Comparison of ENCODE assay signal across 8 mouse cellular contexts in genomic region chr7:132808051-132808796, GRCm38 (mm10). TPM values are rescaled to one million over a fixed set of nuclear protein-coding genes. Genes with fewer than 3 reads are reported as not detected.
DNase-seq lines count a peak whose midpoint lies in the region; ATAC-seq and TF ChIP-seq lines count a peak whose summit lies in the region.

No protein-coding gene starts in this region.

- no peak overlapping the region; the same call in 1 of the 2 replicates for H3K4me2 ChIP-seq in heart, embryonic 15.5 days
- peak overlapping the region; percentile 90; the same call in 1 of the 2 replicates for H3K4me2 ChIP-seq in forebrain, embryonic 11.5 days (ENCODE audit: low read depth, low read length, severe bottlenecking)

- TF ChIP-seq POLR2A in brain, embryonic 14.5 days (IDR thresholded peaks at IDR 0.05; ENCODE audit: borderline replicate concordance, extremely low read depth, insufficient read depth, insufficient read length, poor library complexity, severe bottlenecking), result no peak
- TF ChIP-seq POLR2A in small intestine, adult 2 months (IDR thresholded peaks at IDR 0.05; ENCODE audit: low read depth, low read length), result no peak

- no peak for ATAC-seq in heart, embryonic 15.5 days (replicated peaks; ENCODE audit: insufficient number of reproducible peaks, insufficient read depth, low FRiP score, low read depth)
- no peak for ATAC-seq in forebrain, embryonic 11.5 days (replicated peaks; ENCODE audit: low FRiP score)
- ATAC-seq in monocyte, adult 5-6 weeks (replicated peaks; ENCODE audit: insufficient number of reproducible peaks, low FRiP score, low TSS enrichment, poor library complexity, severe bottlenecking), result no peak

- peak overlapping the region; percentile 73 for H3K27ac ChIP-seq in heart, embryonic 15.5 days
- H3K27ac ChIP-seq in forebrain, embryonic 11.5 days (ENCODE audit: low read depth, low read length), result peak overlapping the region; percentile 73
- H3K27ac ChIP-seq in limb, embryonic 10.5 days, result peak overlapping the region; percentile 84
- H3K27ac ChIP-seq in small intestine, adult 2 months (ENCODE audit: insufficient read depth, low read depth, low read length), result 0 out of 2 replicates have a peak overlapping the region, but pooled peaks have one; percentile 18

- 59% methylated on average over 7 of the region's 7 CpGs for WGBS in heart, embryonic 15.5 days
- WGBS in forebrain, embryonic 11.5 days, result 38% methylated on average over 7 of the region's 7 CpGs
- WGBS in limb, embryonic 10.5 days, result 34% methylated on average over 7 of the region's 7 CpGs
- 74% methylated on average over 7 of the region's 7 CpGs for WGBS in small intestine, adult 2 months

- TF ChIP-seq CTCF in brain, embryonic 14.5 days (IDR thresholded peaks at IDR 0.05; ENCODE audit: borderline replicate concordance, extremely low read depth, insufficient read depth, insufficient read length), result no peak
- no peak for TF ChIP-seq CTCF in small intestine, adult 2 months (IDR thresholded peaks at IDR 0.05; ENCODE audit: extremely low read depth, insufficient read length, insufficient replicate concordance, low read depth, low read length)

- H3K9me3 ChIP-seq in heart, embryonic 15.5 days (replicated peaks), result no peaks in the 10 kb centered on the region
- no peaks in the 10 kb centered on the region for H3K9me3 ChIP-seq in forebrain, embryonic 11.5 days (ENCODE audit: control insufficient read depth, low read length)
- H3K9me3 ChIP-seq in limb, embryonic 10.5 days (replicated peaks), result no peaks in the 10 kb centered on the region

- H3K27me3 ChIP-seq in heart, embryonic 15.5 days, result no peaks in the 10 kb centered on the region
- H3K27me3 ChIP-seq in forebrain, embryonic 11.5 days (ENCODE audit: control insufficient read depth, insufficient read depth, low read length), result no peaks in the 10 kb centered on the region
- H3K27me3 ChIP-seq in limb, embryonic 10.5 days (ENCODE audit: low read depth, poor library complexity, severe bottlenecking), result no peaks in the 10 kb centered on the region
- H3K27me3 ChIP-seq in small intestine, adult 2 months (ENCODE audit: control insufficient read depth, insufficient read depth, low read length), result no peaks in the 10 kb centered on the region

- H3K4me3 ChIP-seq in heart, embryonic 15.5 days, result no peak overlapping the region
- no peak overlapping the region for H3K4me3 ChIP-seq in forebrain, embryonic 11.5 days (ENCODE audit: low read depth, low read length)
- H3K4me3 ChIP-seq in limb, embryonic 10.5 days, result peak overlapping the region; percentile 38
- no peak overlapping the region for H3K4me3 ChIP-seq in small intestine, adult 2 months (ENCODE audit: low read depth, low read length)

- DNase-seq in heart, adult 18-20 months, result no peak
- DNase-seq in brain, embryonic 14.5 days (ENCODE audit: low read depth), result peak; percentile 59
- peak; percentile 50 for DNase-seq in forebrain, embryonic 11.5 days (ENCODE audit: low spot score)
- DNase-seq in limb, embryonic 10.5 days (ENCODE audit: low spot score), result no peak
- no peak for DNase-seq in spleen, adult 12 weeks (ENCODE audit: low spot score)

- peaks cover 87% of the 10 kb centered on the region for H3K4me1 ChIP-seq in heart, embryonic 15.5 days (replicated peaks)
- peaks cover 42% of the 10 kb centered on the region for H3K4me1 ChIP-seq in forebrain, embryonic 11.5 days (replicated peaks; ENCODE audit: control insufficient read depth, insufficient read depth, low read length)
- peaks cover 78% of the 10 kb centered on the region for H3K4me1 ChIP-seq in limb, embryonic 10.5 days
- peaks cover 41% of the 10 kb centered on the region for H3K4me1 ChIP-seq in small intestine, adult 2 months (ENCODE audit: control insufficient read depth, insufficient read depth, insufficient read length, low read length)

- no peaks in the 10 kb centered on the region for H3K36me3 ChIP-seq in heart, embryonic 15.5 days
- no peaks in the 10 kb centered on the region for H3K36me3 ChIP-seq in forebrain, embryonic 11.5 days (ENCODE audit: control insufficient read depth, insufficient read depth, low read length)
- H3K36me3 ChIP-seq in limb, embryonic 10.5 days, result peaks cover 2% of the 10 kb centered on the region; the same call in 1 of the 2 replicates
- H3K36me3 ChIP-seq in small intestine, adult 2 months (ENCODE audit: control insufficient read depth, insufficient read depth, low read length), result no peaks in the 10 kb centered on the region; the same call in 1 of the 2 replicates

- peak overlapping the region; percentile 36; the same call in 1 of the 2 replicates for H3K9ac ChIP-seq in heart, embryonic 15.5 days
- peak overlapping the region; percentile 23; the same call in 1 of the 2 replicates for H3K9ac ChIP-seq in forebrain, embryonic 11.5 days (ENCODE audit: low read length)

RNA-seq across cellular contexts. Expression of gene Fam53b, which starts 5.5 kb away (rescaled TPM):
- polyA plus RNA-seq in heart, embryonic 15.5 days (2015; fragmentation: Nextera tagmentation; extraction: Ambion mirVana), result 14.9 and 19.0 TPM in 2 replicates
- 10 to 100 TPM; 21.3 to 22.5 TPM for total RNA-seq in heart, adult 18-20 months (2021)
- 14.8 and 16.1 TPM in 2 replicates for polyA plus RNA-seq in brain, embryonic 14.5 days (2012; rRNA removed)
- polyA plus RNA-seq in forebrain, embryonic 11.5 days (2014; fragmentation: Nextera tagmentation; extraction: Ambion mirVana), result 44.3 and 45.5 TPM in 2 replicates
- 32.7 and 39.1 TPM in 2 replicates for polyA plus RNA-seq in limb, embryonic 10.5 days (2016; fragmentation: Nextera tagmentation; extraction: Ambion mirVana)
- 24.6 and 55.7 TPM in 2 replicates for polyA plus RNA-seq in small intestine, adult 2 months (2012; rRNA removed)
- 15.8 to 51.1 TPM (median 20.4 TPM) in 3 replicates for total RNA-seq in monocyte, adult 5-6 weeks (2017)

RNA-seq across cellular contexts. Expression of gene Eef1akmt2, which starts 44.2 kb away (rescaled TPM):
- 35.5 and 37.7 TPM in 2 replicates for polyA plus RNA-seq in heart, embryonic 15.5 days (2015; fragmentation: Nextera tagmentation; extraction: Ambion mirVana)
- 10 to 100 TPM in 1 of 2 experiments, 1 to 10 TPM in 1; 7.3 to 10.4 TPM for total RNA-seq in heart, adult 18-20 months (2021)
- 54.4 and 61.7 TPM in 2 replicates for polyA plus RNA-seq in brain, embryonic 14.5 days (2012; rRNA removed)
- polyA plus RNA-seq in forebrain, embryonic 11.5 days (2014; fragmentation: Nextera tagmentation; extraction: Ambion mirVana), result 80.7 and 91.7 TPM in 2 replicates
- polyA plus RNA-seq in limb, embryonic 10.5 days (2016; fragmentation: Nextera tagmentation; extraction: Ambion mirVana), result 74.0 and 74.6 TPM in 2 replicates
- polyA plus RNA-seq in small intestine, adult 2 months (2012; rRNA removed), result 0.47 and 1.1 TPM in 2 replicates
- total RNA-seq in monocyte, adult 5-6 weeks (2017), result 51.1 to 55.5 TPM (median 53.4 TPM) in 3 replicates

RNA-seq across cellular contexts. Expression of gene Abraxas2, which starts 50.8 kb away (rescaled TPM):
- polyA plus RNA-seq in heart, embryonic 15.5 days (2015; fragmentation: Nextera tagmentation; extraction: Ambion mirVana), result 25.1 and 28.7 TPM in 2 replicates
- 10 to 100 TPM; 21.4 to 21.7 TPM for total RNA-seq in heart, adult 18-20 months (2021)
- polyA plus RNA-seq in brain, embryonic 14.5 days (2012; rRNA removed), result 23.0 and 26.6 TPM in 2 replicates
- polyA plus RNA-seq in forebrain, embryonic 11.5 days (2014; fragmentation: Nextera tagmentation; extraction: Ambion mirVana), result 34.9 and 40.6 TPM in 2 replicates
- polyA plus RNA-seq in limb, embryonic 10.5 days (2016; fragmentation: Nextera tagmentation; extraction: Ambion mirVana), result 34.8 and 36.5 TPM in 2 replicates
- 2.6 and 6.2 TPM in 2 replicates for polyA plus RNA-seq in small intestine, adult 2 months (2012; rRNA removed)
- 47.0 to 82.9 TPM (median 61.5 TPM) in 3 replicates for total RNA-seq in monocyte, adult 5-6 weeks (2017)

Comparison
In these comparisons a context has a peak if more than half of its experiments do, and no peak if none do; other contexts are left out.
1. H3K27ac ChIP-seq: peak in every context shown above with its lines; median percentile 84 in limb, embryonic 10.5 days; 73 in heart, embryonic 15.5 days; 73 in forebrain, embryonic 11.5 days; 18 in small intestine, adult 2 months.
2. DNase-seq: peak in brain, embryonic 14.5 days (single experiment) and forebrain, embryonic 11.5 days (single experiment); none in heart, adult 18-20 months (0 of 2), limb, embryonic 10.5 days (single experiment) and spleen, adult 12 weeks (single experiment).
3. RNA of gene Eef1akmt2, which starts 44.2 kb away (polyA plus RNA-seq): 80.7 to 91.7 TPM in forebrain, embryonic 11.5 days, 74.0 to 74.6 TPM in limb, embryonic 10.5 days, 54.4 to 61.7 TPM in brain, embryonic 14.5 days and 35.5 to 37.7 TPM in heart, embryonic 15.5 days; 0.47 to 1.1 TPM in small intestine, adult 2 months; every median in the first group is over 10 times any median in the second.